Mouse (Mus musculus) CD4-positive, CD25-positive, alpha-beta regulatory T cell, adult 2 months (primary cell): ENCODE measurements around the gene Gja5.
"Not testable (repeated sequence)": the region's sequence is repeated elsewhere in the genome, so short reads cannot be mapped to it uniquely, and the experiment has no call there.

Experiments
- DNase-seq: peaks from one replicate; pipeline ENCODE4 v3.0.0-alpha.2; 2012; ENCODE audit warnings: low read depth, low spot score

Gja5 gene

GRCm38 (mm10) chr3:97100784-97101641 is 196.5 kb downstream of the Gja5 start:
- no peak for DNase-seq

DNA sequence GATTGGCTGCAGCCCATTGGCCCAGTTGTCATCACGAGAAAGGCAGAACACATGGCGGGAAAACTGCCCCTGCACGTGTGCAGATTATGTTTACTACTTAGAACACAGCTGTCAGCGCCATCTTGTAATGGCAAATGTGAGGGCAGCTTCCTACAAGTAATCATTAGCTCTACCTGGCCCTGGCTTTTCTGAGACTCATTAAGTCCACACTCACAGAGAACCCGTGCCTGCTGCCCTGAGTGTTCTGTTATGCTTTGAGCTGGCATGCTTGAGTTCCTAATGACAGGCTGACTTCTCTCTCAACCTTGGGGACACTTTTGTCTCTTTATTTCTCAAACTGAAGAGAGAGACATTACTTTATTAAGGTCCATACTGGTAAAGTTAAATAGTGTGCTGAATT is 199.5 kb downstream of the Gja5 start:
- DNase-seq = not testable (repeated sequence)

- no peak for DNase-seq
Observed at GRCm38 (mm10) chr3:97104696-97105430, 200.4 kb downstream of the Gja5 start.

GRCm38 (mm10) chr3:97117511-97117910 is 213.0 kb downstream of the Gja5 start:
- DNase-seq = no peak

DNA sequence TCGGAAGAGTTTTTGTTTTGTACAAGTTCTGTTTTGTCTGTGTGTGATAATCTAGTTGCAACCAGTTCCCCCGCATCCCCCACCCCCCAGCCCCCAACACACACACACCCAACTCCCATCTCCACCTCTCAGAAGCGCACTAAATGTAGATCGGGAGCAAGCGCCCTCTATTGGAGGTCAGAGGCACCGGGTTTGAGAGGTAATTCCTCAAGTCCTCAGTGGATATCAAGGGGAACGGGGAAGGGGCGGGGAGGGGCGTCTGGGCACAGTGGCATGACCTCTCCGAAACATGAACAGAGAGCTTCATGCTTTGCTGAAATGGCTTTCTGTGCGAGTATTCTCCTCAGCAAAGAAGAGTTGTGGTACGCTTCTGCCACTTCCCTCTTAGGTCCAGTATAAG is 213.8 kb downstream of the Gja5 start:
- DNase-seq = no peak

DNA sequence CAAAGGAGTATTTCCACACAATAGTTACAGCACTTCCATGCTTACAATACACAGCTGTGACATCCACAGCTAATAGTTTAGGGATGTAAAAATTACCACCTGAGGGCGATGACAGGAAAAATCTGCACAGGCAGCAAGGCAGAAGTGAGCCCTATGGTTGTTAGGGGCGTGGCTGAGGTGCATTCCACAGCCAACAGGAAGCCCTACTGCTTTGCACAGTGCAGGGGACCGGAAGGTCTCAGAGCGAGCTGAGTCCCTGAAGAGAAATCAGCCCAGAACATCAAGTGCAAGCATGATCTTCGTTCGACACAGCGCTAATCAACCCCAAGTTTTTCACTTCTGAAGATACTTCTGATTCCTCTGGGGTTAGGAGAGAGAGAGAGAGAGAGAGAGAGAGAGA is 219.7 kb downstream of the Gja5 start:
- DNase-seq = peak; percentile 82
